Mouse (Mus musculus): Measurements from ENCODE around the gene Fyco1. TPM values are rescaled to one million over a fixed set of nuclear protein-coding genes. Genes with fewer than 3 reads are reported as not detected.
"Not testable (repeated sequence)": the region's sequence is repeated elsewhere in the genome, so short reads cannot be mapped to it uniquely, and the experiment has no call there.

Fyco1 gene
- polyA plus RNA-seq, 1 experiment from 2014 or later = 15.1 TPM

GRCm38 (mm10) chr9:123763771-123764170, 87.9 kb downstream of the Fyco1 start:
- H3K9ac ChIP-seq = no peak overlapping the region
- H3K27ac ChIP-seq = no peak overlapping the region
- no peak for ATAC-seq (replicated peaks; ENCODE audit: low FRiP score)
- H3K36me3 ChIP-seq = no peaks in the 10 kb centered on the region
- H3K27me3 ChIP-seq = no peaks in the 10 kb centered on the region
- no peak overlapping the region for H3K4me3 ChIP-seq (replicated peaks)
- H3K4me1 ChIP-seq = no peaks in the 10 kb centered on the region
- H3K4me2 ChIP-seq = no peak overlapping the region
- 77% methylated on average over 3 of the region's 3 CpGs for WGBS
- H3K9me3 ChIP-seq (replicated peaks) = no peaks in the 10 kb centered on the region

DNA sequence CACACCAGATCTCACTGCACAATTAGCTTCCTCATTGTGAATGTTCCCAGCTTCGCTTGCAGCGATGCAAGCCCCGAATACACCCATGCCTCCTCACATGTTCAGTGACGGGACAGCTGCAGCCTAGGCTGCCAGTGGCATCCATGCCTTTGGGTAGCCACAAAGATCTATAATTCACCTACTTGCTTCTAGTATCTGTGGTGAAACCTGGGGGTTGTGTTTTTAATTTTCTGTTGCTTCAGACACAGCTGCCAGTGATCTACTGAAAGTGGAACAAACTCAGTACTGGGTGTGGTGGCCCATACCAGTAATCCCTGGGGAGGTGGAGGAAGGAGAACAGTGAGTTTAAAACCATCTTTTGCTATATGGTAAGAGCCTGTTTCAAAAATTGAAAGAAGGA, 88.8 kb downstream of the Fyco1 start:
- Histone ChIP-seq H3K4me2 (no peak overlapping the region), H3K27me3 (no peaks in the 10 kb centered on the region), H3K9me3 (replicated peaks) (no peaks in the 10 kb centered on the region), H3K4me3 (replicated peaks) (no peak overlapping the region), H3K36me3 (no peaks in the 10 kb centered on the region), H3K9ac (no peak overlapping the region), H3K27ac (no peak overlapping the region), H3K4me1 (no peaks in the 10 kb centered on the region)
- no peak for ATAC-seq (replicated peaks; ENCODE audit: low FRiP score)
- 83% methylated on average over 4 of the region's 4 CpGs for WGBS

GRCm38 (mm10) chr9:123760806-123761205, 90.9 kb downstream of the Fyco1 start:
- Histone ChIP-seq H3K27me3 (no peaks in the 10 kb centered on the region), H3K4me2 (no peak overlapping the region), H3K4me1 (no peaks in the 10 kb centered on the region), H3K4me3 (replicated peaks) (no peak overlapping the region), H3K9me3 (replicated peaks) (no peaks in the 10 kb centered on the region), H3K27ac (no peak overlapping the region), H3K36me3 (no peaks in the 10 kb centered on the region), H3K9ac (no peak overlapping the region)
- 81% methylated on average over 3 of the region's 3 CpGs for WGBS
- ATAC-seq (replicated peaks; ENCODE audit: low FRiP score) = no peak

DNA sequence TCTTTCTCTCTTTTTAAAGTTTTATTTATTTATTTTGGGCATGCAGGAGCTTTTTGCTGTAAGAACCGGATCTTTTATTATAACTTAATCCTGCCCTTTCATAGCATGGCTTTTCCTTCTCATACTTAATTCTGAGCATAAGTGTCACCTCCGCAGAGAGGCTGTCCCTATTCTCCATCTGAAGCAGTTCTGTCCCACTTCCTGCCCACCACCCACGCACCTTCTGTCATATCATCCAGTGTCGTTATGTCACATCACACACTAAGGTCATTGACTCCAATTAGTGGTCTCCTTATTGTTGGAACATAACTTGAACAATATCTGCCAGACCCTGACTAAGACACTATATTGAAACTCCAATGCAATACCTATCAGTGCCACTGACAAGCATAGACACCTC, 93.1 kb downstream of the Fyco1 start:
- ATAC-seq (replicated peaks; ENCODE audit: low FRiP score) = no peak
- 74% methylated on average over 4 of the region's 4 CpGs for WGBS
- H3K9me3 ChIP-seq (replicated peaks) = no peaks in the 10 kb centered on the region

DNA sequence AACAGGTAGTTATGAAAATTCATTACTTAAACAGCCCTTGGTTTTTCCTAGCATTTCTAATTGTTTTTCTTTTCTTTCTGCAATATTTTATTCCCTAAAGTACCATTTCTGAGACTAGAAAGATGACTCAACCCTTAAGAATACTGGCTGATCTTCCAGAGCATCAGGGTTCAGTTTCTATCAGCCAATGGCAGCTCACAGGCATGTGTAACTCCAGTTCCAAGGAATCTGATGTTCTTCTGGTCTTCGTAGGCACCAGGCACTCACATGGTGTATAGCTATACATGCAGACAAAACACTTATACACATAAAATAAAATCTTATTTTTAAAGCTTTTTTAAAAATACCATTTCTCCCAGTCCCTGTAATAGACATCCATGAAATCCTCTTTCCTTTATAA, 93.5 kb downstream of the Fyco1 start:
- Histone ChIP-seq H3K4me1 (no peaks in the 10 kb centered on the region), H3K9me3 (replicated peaks) (no peaks in the 10 kb centered on the region), H3K27ac (no peak overlapping the region), H3K9ac (no peak overlapping the region), H3K4me2 (no peak overlapping the region), H3K27me3 (no peaks in the 10 kb centered on the region), H3K4me3 (replicated peaks) (no peak overlapping the region), H3K36me3 (no peaks in the 10 kb centered on the region)
- no peak for ATAC-seq (replicated peaks; ENCODE audit: low FRiP score)
- 74% methylated on average over 1 of the region's 1 CpGs for WGBS

More for the DNA sequence above, 93.1 kb downstream of the Fyco1 start:
- H3K27me3 ChIP-seq = no peaks in the 10 kb centered on the region
- H3K4me3 ChIP-seq (replicated peaks) = no peak overlapping the region
- no peak overlapping the region for H3K4me2 ChIP-seq
- no peaks in the 10 kb centered on the region for H3K4me1 ChIP-seq
- no peak overlapping the region for H3K9ac ChIP-seq
- no peaks in the 10 kb centered on the region for H3K36me3 ChIP-seq
- no peak overlapping the region for H3K27ac ChIP-seq

- no peaks in the 10 kb centered on the region for H3K36me3 ChIP-seq
- no peaks in the 10 kb centered on the region for H3K27me3 ChIP-seq
- no peaks in the 10 kb centered on the region for H3K4me1 ChIP-seq
- H3K27ac ChIP-seq = no peak overlapping the region
- no peak overlapping the region for H3K9ac ChIP-seq
- H3K4me3 ChIP-seq (replicated peaks) = no peak overlapping the region
- ATAC-seq (replicated peaks; ENCODE audit: low FRiP score) = no peak
- 62% methylated on average over 2 of the region's 2 CpGs for WGBS
- no peaks in the 10 kb centered on the region for H3K9me3 ChIP-seq (replicated peaks)
- no peak overlapping the region for H3K4me2 ChIP-seq
These were observed 94.4 kb downstream of the Fyco1 start for GRCm38 (mm10) chr9:123757326-123757725.

DNA sequence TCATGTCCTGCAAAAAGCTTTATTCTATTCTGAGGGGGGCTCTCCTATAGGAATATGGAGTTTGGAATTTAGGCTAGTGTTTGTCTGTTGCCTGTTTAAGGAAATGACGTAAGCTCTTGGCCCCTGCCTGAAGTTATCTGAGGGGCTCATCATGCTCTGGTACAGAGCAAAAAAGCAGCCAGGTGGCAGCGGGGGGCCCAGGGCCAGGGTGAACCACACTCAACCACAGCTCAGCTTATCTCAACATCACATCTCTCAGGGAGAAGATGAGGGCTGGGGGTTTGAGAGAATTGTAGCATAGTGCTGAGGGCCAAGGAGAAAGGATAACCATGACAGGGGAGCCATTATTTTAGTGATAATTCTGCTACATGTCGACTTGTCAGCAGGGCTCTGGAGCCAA, 94.9 kb downstream of the Fyco1 start:
- no peak overlapping the region for H3K9ac ChIP-seq
- H3K9me3 ChIP-seq (replicated peaks) = no peaks in the 10 kb centered on the region
- H3K4me2 ChIP-seq = no peak overlapping the region
- no peaks in the 10 kb centered on the region for H3K36me3 ChIP-seq
- no peak for ATAC-seq (replicated peaks; ENCODE audit: low FRiP score)
- no peaks in the 10 kb centered on the region for H3K4me1 ChIP-seq
- 77% methylated on average over 3 of the region's 3 CpGs for WGBS
- no peak overlapping the region for H3K27ac ChIP-seq
- no peak overlapping the region for H3K4me3 ChIP-seq (replicated peaks)
- H3K27me3 ChIP-seq = no peaks in the 10 kb centered on the region

DNA sequence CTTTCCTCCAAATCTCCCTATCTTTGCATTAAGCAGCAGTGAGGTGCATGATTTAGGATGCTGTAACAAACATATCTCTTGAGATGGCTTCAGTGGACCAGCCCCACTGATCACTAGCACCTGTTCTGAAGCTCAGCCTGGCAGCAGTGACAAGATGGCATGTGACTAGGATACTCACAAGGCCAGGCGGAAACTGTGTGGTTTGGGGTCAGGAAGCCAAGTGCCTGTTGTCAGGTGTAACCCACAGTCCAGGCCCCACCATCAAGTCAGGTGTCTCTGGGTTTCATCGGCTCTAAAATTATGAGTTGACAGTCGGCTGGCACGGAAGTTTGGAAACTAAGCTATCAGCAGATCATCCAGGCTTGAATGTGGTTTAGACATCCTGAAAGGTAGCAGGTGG, 97.4 kb downstream of the Fyco1 start:
- Histone ChIP-seq H3K27me3 (no peaks in the 10 kb centered on the region), H3K36me3 (no peaks in the 10 kb centered on the region), H3K9me3 (replicated peaks) (no peaks in the 10 kb centered on the region), H3K4me1 (no peaks in the 10 kb centered on the region), H3K27ac (no peak overlapping the region), H3K4me2 (no peak overlapping the region), H3K9ac (no peak overlapping the region), H3K4me3 (replicated peaks) (no peak overlapping the region)
- no peak for ATAC-seq (replicated peaks; ENCODE audit: low FRiP score)
- 83% methylated on average over 4 of the region's 4 CpGs for WGBS

DNA sequence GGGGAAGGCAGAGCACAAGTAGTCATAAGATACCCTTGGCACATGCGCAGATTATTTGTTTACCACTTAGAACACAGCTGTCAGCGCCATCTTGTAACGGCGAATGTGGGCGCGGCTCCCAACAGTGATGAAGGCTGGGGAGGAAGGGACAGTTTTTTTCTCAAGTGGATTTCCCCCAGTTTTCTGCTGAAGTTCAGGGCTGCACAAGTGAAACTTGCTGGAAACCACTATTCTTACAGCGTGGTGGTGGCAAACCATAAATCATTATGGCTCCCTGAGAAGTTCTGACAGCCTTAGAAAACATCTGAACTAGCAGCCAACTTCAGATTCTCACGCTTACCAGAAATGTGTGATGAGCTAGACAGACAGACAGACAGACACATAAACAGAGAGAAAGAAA, 102.0 kb downstream of the Fyco1 start:
- not testable (repeated sequence) for H3K36me3 ChIP-seq; H3K27ac ChIP-seq; H3K9me3 ChIP-seq (replicated peaks); ATAC-seq (replicated peaks; ENCODE audit: low FRiP score); H3K9ac ChIP-seq; H3K27me3 ChIP-seq; H3K4me2 ChIP-seq; H3K4me3 ChIP-seq (replicated peaks); H3K4me1 ChIP-seq
- 89% methylated on average over 8 of the region's 8 CpGs for WGBS

GRCm38 (mm10) chr9:123740799-123741198, 110.9 kb downstream of the Fyco1 start:
- H3K4me1 ChIP-seq = no peaks in the 10 kb centered on the region
- no peak overlapping the region for H3K4me2 ChIP-seq
- no peaks in the 10 kb centered on the region for H3K9me3 ChIP-seq (replicated peaks)
- H3K27ac ChIP-seq = no peak overlapping the region
- no peak overlapping the region for H3K9ac ChIP-seq
- H3K27me3 ChIP-seq = no peaks in the 10 kb centered on the region
- H3K36me3 ChIP-seq = no peaks in the 10 kb centered on the region
- WGBS = 90% methylated on average over 4 of the region's 4 CpGs
- ATAC-seq (replicated peaks; ENCODE audit: low FRiP score) = no peak
- no peak overlapping the region for H3K4me3 ChIP-seq (replicated peaks)

Other genes with a start within 250 kb of the Fyco1 start
- gene Slc6a20b, start 219.3 kb downstream of the Fyco1 start, polyA plus RNA-seq (2015; fragmentation: Nextera tagmentation; extraction: Ambion mirVana) = 2.2 and 2.7 TPM in 2 replicates
- 0.08 and 0.12 TPM in 2 replicates for gene Ccr9, start 173.5 kb downstream of the Fyco1 start, polyA plus RNA-seq (2015; fragmentation: Nextera tagmentation; extraction: Ambion mirVana)
- 0.58 and 0.78 TPM in 2 replicates for gene Slc6a20a, start 173.0 kb downstream of the Fyco1 start, polyA plus RNA-seq (2015; fragmentation: Nextera tagmentation; extraction: Ambion mirVana)
- 47.6 and 56.0 TPM in 2 replicates for gene Lztfl1, start 134.2 kb downstream of the Fyco1 start, polyA plus RNA-seq (2015; fragmentation: Nextera tagmentation; extraction: Ambion mirVana)
- gene Cxcr6, start 45.4 kb downstream of the Fyco1 start, polyA plus RNA-seq (2015; fragmentation: Nextera tagmentation; extraction: Ambion mirVana) = 0.29 TPM in 1 of 2 replicates, not detected in the other
- gene Xcr1, start 10.1 kb upstream of the Fyco1 start, polyA plus RNA-seq (2015; fragmentation: Nextera tagmentation; extraction: Ambion mirVana) = not detected in 2 replicates
- gene Ccr1, start 116.8 kb upstream of the Fyco1 start, polyA plus RNA-seq (2015; fragmentation: Nextera tagmentation; extraction: Ambion mirVana) = 1.9 and 2.7 TPM in 2 replicates
- gene Ccr1l1, start 126.5 kb upstream of the Fyco1 start, polyA plus RNA-seq (2015; fragmentation: Nextera tagmentation; extraction: Ambion mirVana) = not detected in 2 replicates
- gene Ccr3, start 170.1 kb upstream of the Fyco1 start, polyA plus RNA-seq (2015; fragmentation: Nextera tagmentation; extraction: Ambion mirVana) = 0.08 and 0.15 TPM in 2 replicates